Mouse (Mus musculus) ES-Bruce4 (cell line): Measurements from ENCODE around the gene Gm340. TPM values are rescaled to one million over a fixed set of nuclear protein-coding genes. Genes with fewer than 3 reads are reported as not detected.

Source experiments
- H3K27ac ChIP-seq: 2 replicates; pipeline ENCODE4 v1.5.1; 2012; ENCODE audit warnings: low read length, inconsistent platforms; ENCODE audit not compliant: insufficient read depth
- H3K27me3 ChIP-seq: 2 replicates; pipeline ENCODE4 v1.6.1; 2012; ENCODE audit warnings: mild to moderate bottlenecking, low read length, inconsistent platforms; ENCODE audit not compliant: control insufficient read depth, poor library complexity, insufficient read depth, severe bottlenecking
- H3K36me3 ChIP-seq: 2 replicates; pipeline ENCODE4 v1.6.1; 2012; ENCODE audit warnings: inconsistent platforms, mild to moderate bottlenecking, low read length, moderate library complexity; ENCODE audit not compliant: control insufficient read depth, poor library complexity, insufficient read depth, severe bottlenecking
- H3K4me1 ChIP-seq: one replicate; pipeline ENCODE4 v1.8.1; 2011; ENCODE audit warnings: low read length; ENCODE audit not compliant: control insufficient read depth, insufficient read depth
- H3K4me3 ChIP-seq: 2 replicates; pipeline ENCODE4 v1.5.1; 2011; ENCODE audit warnings: low read depth, mild to moderate bottlenecking, low read length
- H3K9ac ChIP-seq: 2 replicates; pipeline ENCODE4 v1.6.1; 2012; ENCODE audit warnings: low read depth, mild to moderate bottlenecking, inconsistent platforms; ENCODE audit not compliant: poor library complexity, severe bottlenecking
- H3K9me3 ChIP-seq: replicated peaks from 2 replicates; pipeline ENCODE4 v1.6.1; 2012; ENCODE audit warnings: mild to moderate bottlenecking, low read length, inconsistent platforms; ENCODE audit not compliant: control insufficient read depth, poor library complexity, insufficient read depth, severe bottlenecking
- CTCF ChIP-seq: IDR thresholded peaks from one replicate; pipeline ENCODE4 v1.8.1; 2011; ENCODE audit warnings: low read depth, low read length
- EP300 ChIP-seq: IDR thresholded peaks from 2 replicates; pipeline ENCODE4 v1.6.1; 2011; ENCODE audit warnings: low read depth, low read length; ENCODE audit not compliant: insufficient read depth
- POLR2A ChIP-seq: IDR thresholded peaks from one replicate; pipeline ENCODE4 v1.8.1; 2011; ENCODE audit warnings: low read length; ENCODE audit not compliant: insufficient read depth
- polyA plus RNA-seq: library from polyadenylated mRNA; stranded (reverse); fragments of >200 nt; gene quantifications from 2 replicates; pipeline ENCODE4 v1.2.4, GENCODE M21; 2011; ENCODE audit warnings: low read depth; ENCODE audit not compliant: missing spikeins, insufficient read depth, insufficient read length

Gene Gm340
- polyA plus RNA-seq, 1 experiment, result 14.0 TPM

- no peaks in the 10 kb centered on the region for H3K27me3 ChIP-seq
- H3K4me1 ChIP-seq, result no peaks in the 10 kb centered on the region
- no peak for TF ChIP-seq CTCF
- TF ChIP-seq EP300, result no peak
- no peak for TF ChIP-seq POLR2A
- no peaks in the 10 kb centered on the region for H3K9me3 ChIP-seq
- H3K4me3 ChIP-seq, result no peak overlapping the region
- H3K27ac ChIP-seq, result no peak overlapping the region
- no peak overlapping the region for H3K9ac ChIP-seq
- H3K36me3 ChIP-seq, result no peaks in the 10 kb centered on the region
Observed at GRCm38 (mm10) chr19:41568791-41569190, 13.4 kb upstream of the Gm340 start.

- no peaks in the 10 kb centered on the region for H3K4me1 ChIP-seq
- no peaks in the 10 kb centered on the region for H3K9me3 ChIP-seq
- H3K4me3 ChIP-seq, result no peak overlapping the region
- H3K27me3 ChIP-seq, result no peaks in the 10 kb centered on the region
- no peak overlapping the region for H3K9ac ChIP-seq
- H3K27ac ChIP-seq, result no peak overlapping the region
- H3K36me3 ChIP-seq, result no peaks in the 10 kb centered on the region
- TF ChIP-seq CTCF (no peak), EP300 (no peak), POLR2A (no peak)
Observed at GRCm38 (mm10) chr19:41573700-41574099, 8.5 kb upstream of the Gm340 start.

- H3K9me3 ChIP-seq, result no peaks in the 10 kb centered on the region
- no peak for TF ChIP-seq EP300
- TF ChIP-seq POLR2A, result no peak
- no peak for TF ChIP-seq CTCF
- no peak overlapping the region for H3K9ac ChIP-seq
- H3K4me3 ChIP-seq, result no peak overlapping the region
- peaks cover 8% of the 10 kb centered on the region; the same call in 1 of the 2 replicates for H3K36me3 ChIP-seq
- no peaks in the 10 kb centered on the region for H3K4me1 ChIP-seq
- no peaks in the 10 kb centered on the region for H3K27me3 ChIP-seq
- H3K27ac ChIP-seq, result no peak overlapping the region
Observed at GRCm38 (mm10) chr19:41577576-41577975, 4.6 kb upstream of the Gm340 start.

GRCm38 (mm10) chr19:41579311-41579920 lies 2.8 kb upstream of the Gm340 start:
- H3K36me3 ChIP-seq, result peaks cover 11% of the 10 kb centered on the region; the same call in 1 of the 2 replicates
- TF ChIP-seq CTCF (no peak), EP300 (no peak), POLR2A (no peak)
- H3K4me1 ChIP-seq, result no peaks in the 10 kb centered on the region

GRCm38 (mm10) chr19:41582918-41583514 lies 846 bp downstream of the Gm340 start:
- peaks cover 11% of the 10 kb centered on the region; the same call in 1 of the 2 replicates for H3K36me3 ChIP-seq
- no peak for TF ChIP-seq POLR2A
- no peak for TF ChIP-seq CTCF
- no peak for TF ChIP-seq EP300
- no peak overlapping the region for H3K27ac ChIP-seq

More at GRCm38 (mm10) chr19:41579311-41579920, 2.8 kb upstream of the Gm340 start:
- no peaks in the 10 kb centered on the region for H3K9me3 ChIP-seq
- no peak overlapping the region for H3K27ac ChIP-seq
- H3K27me3 ChIP-seq, result no peaks in the 10 kb centered on the region
- H3K4me3 ChIP-seq, result no peak overlapping the region
- no peak overlapping the region for H3K9ac ChIP-seq

GRCm38 (mm10) chr19:41586752-41587151 lies 4.6 kb downstream of the Gm340 start:
- H3K27me3 ChIP-seq, result no peaks in the 10 kb centered on the region
- no peaks in the 10 kb centered on the region for H3K9me3 ChIP-seq
- H3K4me3 ChIP-seq, result no peak overlapping the region
- H3K27ac ChIP-seq, result no peak overlapping the region
- no peak for TF ChIP-seq CTCF
- TF ChIP-seq POLR2A, result no peak
- no peak for TF ChIP-seq EP300
- H3K4me1 ChIP-seq, result peaks cover 4% of the 10 kb centered on the region
- H3K36me3 ChIP-seq, result peaks cover 11% of the 10 kb centered on the region; the same call in 1 of the 2 replicates
- H3K9ac ChIP-seq, result no peak overlapping the region

More at GRCm38 (mm10) chr19:41582918-41583514, 846 bp downstream of the Gm340 start:
- Histone ChIP-seq H3K9me3 (no peaks in the 10 kb centered on the region), H3K27me3 (no peaks in the 10 kb centered on the region), H3K4me3 (no peak overlapping the region), H3K4me1 (no peaks in the 10 kb centered on the region), H3K9ac (no peak overlapping the region)
